Mouse (Mus musculus): Measurements from ENCODE around the gene Zp1. TPM values are rescaled to one million over a fixed set of nuclear protein-coding genes. Genes with fewer than 3 reads are reported as not detected.

Zp1 gene
- polyA plus RNA-seq, 1 experiment, result not detected

GRCm38 (mm10) chr19:10880975-10881425 is 39.4 kb downstream of the Zp1 start:
- TF ChIP-seq POLR2A (IDR thresholded peaks at IDR 0.05; ENCODE audit: borderline replicate concordance, control insufficient read depth, low read depth, low read length), result no peak
- no peak for TF ChIP-seq CTCF (IDR thresholded peaks at IDR 0.05; ENCODE audit: control insufficient read depth, insufficient read depth, low read length)
- Histone ChIP-seq H3K27ac (ENCODE audit: control insufficient read depth, insufficient read depth, low read depth, low read length, poor library complexity) (no peak overlapping the region), H3K4me3 (replicated peaks; ENCODE audit: control insufficient read depth, low read depth, low read length) (peak overlapping the region; percentile 80), H3K4me1 (ENCODE audit: control insufficient read depth, insufficient read depth, low read length) (peaks cover 2% of the 10 kb centered on the region; the same call in 1 of the 2 replicates)
- 7% methylated on average over 13 of the region's 14 CpGs for WGBS

- WGBS, result 15% methylated on average over 7 of the region's 7 CpGs
- Histone ChIP-seq H3K4me3 (replicated peaks; ENCODE audit: control insufficient read depth, low read depth, low read length) (no peak overlapping the region), H3K4me1 (ENCODE audit: control insufficient read depth, insufficient read depth, low read length) (peaks cover 2% of the 10 kb centered on the region; the same call in 1 of the 2 replicates), H3K27ac (ENCODE audit: control insufficient read depth, insufficient read depth, low read depth, low read length, poor library complexity) (no peak overlapping the region)
- TF ChIP-seq POLR2A (IDR thresholded peaks at IDR 0.05; ENCODE audit: borderline replicate concordance, control insufficient read depth, low read depth, low read length), result no peak
- TF ChIP-seq CTCF (IDR thresholded peaks at IDR 0.05; ENCODE audit: control insufficient read depth, insufficient read depth, low read length), result peak; percentile 51; the same call in 1 of the 2 replicates
These were observed 40.1 kb downstream of the Zp1 start for GRCm38 (mm10) chr19:10880085-10880974.

GRCm38 (mm10) chr19:10878201-10878837 is 42.1 kb downstream of the Zp1 start:
- 83% methylated on average over 7 of the region's 7 CpGs for WGBS
- Histone ChIP-seq H3K27ac (ENCODE audit: control insufficient read depth, insufficient read depth, low read depth, low read length, poor library complexity) (no peak overlapping the region), H3K4me3 (replicated peaks; ENCODE audit: control insufficient read depth, low read depth, low read length) (no peak overlapping the region), H3K4me1 (ENCODE audit: control insufficient read depth, insufficient read depth, low read length) (peaks cover 2% of the 10 kb centered on the region; the same call in 1 of the 2 replicates)
- TF ChIP-seq CTCF (IDR thresholded peaks at IDR 0.05; ENCODE audit: control insufficient read depth, insufficient read depth, low read length) (no peak), POLR2A (IDR thresholded peaks at IDR 0.05; ENCODE audit: borderline replicate concordance, control insufficient read depth, low read depth, low read length) (no peak)

DNA sequence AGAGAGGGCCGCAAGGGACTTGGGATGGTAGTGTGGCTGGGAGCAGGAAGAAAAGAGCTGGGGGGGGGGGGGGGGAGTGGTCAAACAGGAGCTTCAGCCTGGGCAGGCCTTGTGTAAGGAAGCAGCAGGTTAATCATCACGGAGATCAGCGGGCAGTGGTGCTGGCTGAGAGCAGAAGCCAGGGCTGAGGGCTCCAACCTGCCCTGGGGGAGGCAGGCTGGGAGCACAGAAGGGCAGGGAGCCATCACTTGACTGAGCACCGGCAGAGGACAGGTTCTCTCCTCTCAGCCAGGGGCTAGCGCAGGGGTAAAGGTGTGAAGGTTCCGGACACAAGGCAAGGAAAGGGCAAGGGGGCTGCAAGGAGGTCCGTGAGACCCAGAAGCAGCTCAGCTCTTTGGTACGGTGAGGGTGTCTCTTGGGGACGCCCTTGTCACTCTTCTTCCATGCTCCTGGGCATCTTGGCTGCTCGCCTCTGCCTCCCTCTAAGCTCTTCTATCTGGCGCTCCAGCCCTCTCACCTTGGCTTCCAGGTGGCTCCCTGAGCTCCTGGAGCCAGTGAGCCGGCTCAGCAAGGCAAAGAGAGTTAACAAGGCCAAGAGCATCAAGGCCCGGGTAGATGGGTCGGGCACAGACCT is 49.0 kb downstream of the Zp1 start:
- 88% methylated on average over 14 of the region's 14 CpGs for WGBS
- TF ChIP-seq CTCF (IDR thresholded peaks at IDR 0.05; ENCODE audit: control insufficient read depth, insufficient read depth, low read length), result no peak
- no peak for TF ChIP-seq POLR2A (IDR thresholded peaks at IDR 0.05; ENCODE audit: borderline replicate concordance, control insufficient read depth, low read depth, low read length)
- Histone ChIP-seq H3K4me3 (replicated peaks; ENCODE audit: control insufficient read depth, low read depth, low read length) (no peak overlapping the region), H3K4me1 (ENCODE audit: control insufficient read depth, insufficient read depth, low read length) (no peaks in the 10 kb centered on the region; the same call in 1 of the 2 replicates), H3K27ac (ENCODE audit: control insufficient read depth, insufficient read depth, low read depth, low read length, poor library complexity) (no peak overlapping the region)

DNA sequence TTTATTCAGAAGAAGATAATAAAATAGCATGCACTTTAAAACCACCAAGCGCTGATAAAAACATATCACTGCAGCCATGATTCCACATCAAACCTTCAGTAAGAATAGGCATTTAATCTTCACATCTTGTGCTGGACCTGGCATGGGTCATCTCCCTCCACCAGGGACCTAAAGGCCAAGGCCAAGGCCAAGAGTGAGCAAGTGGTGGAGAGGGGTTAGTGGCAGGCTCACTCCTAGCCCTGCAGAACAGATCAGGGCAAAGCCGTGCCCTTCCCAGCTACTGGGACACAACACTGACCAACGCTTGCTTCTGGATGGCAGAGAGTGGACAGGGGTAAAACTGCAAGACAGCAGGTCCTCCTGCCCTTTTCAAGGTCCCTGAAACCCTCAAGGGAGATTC is 49.8 kb downstream of the Zp1 start:
- Histone ChIP-seq H3K4me3 (replicated peaks; ENCODE audit: control insufficient read depth, low read depth, low read length) (no peak overlapping the region), H3K4me1 (ENCODE audit: control insufficient read depth, insufficient read depth, low read length) (no peaks in the 10 kb centered on the region; the same call in 1 of the 2 replicates), H3K27ac (ENCODE audit: control insufficient read depth, insufficient read depth, low read depth, low read length, poor library complexity) (no peak overlapping the region)
- WGBS, result 88% methylated on average over 3 of the region's 3 CpGs
- TF ChIP-seq POLR2A (IDR thresholded peaks at IDR 0.05; ENCODE audit: borderline replicate concordance, control insufficient read depth, low read depth, low read length), result no peak
- no peak for TF ChIP-seq CTCF (IDR thresholded peaks at IDR 0.05; ENCODE audit: control insufficient read depth, insufficient read depth, low read length)

- Histone ChIP-seq H3K4me3 (replicated peaks; ENCODE audit: control insufficient read depth, low read depth, low read length) (no peak within 1 kb of the TSS), H3K4me1 (ENCODE audit: control insufficient read depth, insufficient read depth, low read length) (no peaks in the 10 kb centered on the region; the same call in 1 of the 2 replicates), H3K27ac (ENCODE audit: control insufficient read depth, insufficient read depth, low read depth, low read length, poor library complexity) (no peak within 1 kb of the TSS)
- TF ChIP-seq POLR2A (IDR thresholded peaks at IDR 0.05; ENCODE audit: borderline replicate concordance, control insufficient read depth, low read depth, low read length), result no peak
- no peak for TF ChIP-seq CTCF (IDR thresholded peaks at IDR 0.05; ENCODE audit: control insufficient read depth, insufficient read depth, low read length)
- 24% methylated on average over 8 of the region's 8 CpGs for WGBS
These were observed 50.4 kb downstream of the Zp1 start, which contains the start of gene Tmem132a for GRCm38 (mm10) chr19:10869886-10870527. TSS of gene Tmem132a (minus strand) at chr19:10869940.

- Histone ChIP-seq H3K4me3 (replicated peaks; ENCODE audit: control insufficient read depth, low read depth, low read length) (no peak overlapping the region), H3K4me1 (ENCODE audit: control insufficient read depth, insufficient read depth, low read length) (no peaks in the 10 kb centered on the region; the same call in 1 of the 2 replicates), H3K27ac (ENCODE audit: control insufficient read depth, insufficient read depth, low read depth, low read length, poor library complexity) (no peak overlapping the region)
- TF ChIP-seq CTCF (IDR thresholded peaks at IDR 0.05; ENCODE audit: control insufficient read depth, insufficient read depth, low read length), result no peak
- no peak for TF ChIP-seq POLR2A (IDR thresholded peaks at IDR 0.05; ENCODE audit: borderline replicate concordance, control insufficient read depth, low read depth, low read length)
- 1% methylated on average over 42 of the region's 43 CpGs for WGBS
These were observed 51.1 kb downstream of the Zp1 start for GRCm38 (mm10) chr19:10869241-10869885.
